Mouse (Mus musculus) midbrain, embryonic 11.5 days (tissue): ENCODE measurements around the gene Als2cl. TPM values are rescaled to one million over a fixed set of nuclear protein-coding genes. Genes with fewer than 3 reads are reported as not detected.

Source experiments
- ATAC-seq: fragments of 200-750 bp; cut with Nextera tagmentation; 2 replicates; pipeline ENCODE4 v1.8.0; 2017; ENCODE audit warnings: moderate TSS enrichment, moderate library complexity; ENCODE audit not compliant: low FRiP score
- DNase-seq: peaks from one replicate; pipeline ENCODE4 v3.0.0; 2015; ENCODE audit warnings: low spot score; ENCODE audit errors: missing footprints
- H3K27ac ChIP-seq: fragments of 300-500 bp; sonication (generic); 2 replicates; pipeline ENCODE4 v1.5.1; 2014; ENCODE audit warnings: low read depth, low read length
- H3K27me3 ChIP-seq: fragments of 300-500 bp; sonication (generic); 2 replicates; pipeline ENCODE4 v1.6.1; 2014; ENCODE audit warnings: mild to moderate bottlenecking, low read length, moderate library complexity, mixed read lengths; ENCODE audit not compliant: control insufficient read depth, insufficient read depth
- H3K36me3 ChIP-seq: fragments of 300-500 bp; sonication (generic); 2 replicates; pipeline ENCODE4 v1.6.1; 2014; ENCODE audit warnings: mild to moderate bottlenecking, low read length, moderate library complexity, mixed read lengths; ENCODE audit not compliant: control insufficient read depth, insufficient read depth
- H3K4me1 ChIP-seq: fragments of 300-500 bp; sonication (generic); 2 replicates; pipeline ENCODE4 v1.6.1; 2014; ENCODE audit warnings: low read length; ENCODE audit not compliant: control insufficient read depth, insufficient read depth
- H3K4me2 ChIP-seq: fragments of 300-500 bp; sonication (generic); 2 replicates; pipeline ENCODE4 v1.6.1; 2014; ENCODE audit warnings: mild to moderate bottlenecking, moderate library complexity
- H3K4me3 ChIP-seq: fragments of 300-500 bp; sonication (generic); 2 replicates; pipeline ENCODE4 v1.5.1; 2014; ENCODE audit warnings: low read depth, low read length
- H3K9ac ChIP-seq: fragments of 300-500 bp; sonication (generic); 2 replicates; pipeline ENCODE4 v1.6.1; 2014; ENCODE audit warnings: low read length
- H3K9me3 ChIP-seq: fragments of 300-500 bp; sonication (generic); 2 replicates; pipeline ENCODE4 v1.6.1; 2016; ENCODE audit warnings: low read length; ENCODE audit not compliant: control insufficient read depth
- WGBS: fragments of 180-500 bp; shearing (Covaris S2); extraction: QIAGEN DNeasy Blood & Tissue Kit; methylation state at CpG from one replicate; pipeline ENCODE4 v1.1.7; 2014; 5-methylcytosine and 5-hydroxymethylcytosine counted together
- microRNA-seq: library from miRNA; unstranded; fragments of <30 nt; microRNA quantifications from one replicate; pipeline ENCODE4, GENCODE M21; 2017
- polyA plus RNA-seq: library from polyadenylated mRNA; unstranded; fragments of >200 nt; fragmentation: Nextera tagmentation; extraction: Ambion mirVana; gene quantifications from 2 replicates; pipeline ENCODE4 v1.2.1, GENCODE M21; 2014

The Als2cl gene
- polyA plus RNA-seq, 1 experiment from 2014 or later = 0.71 TPM

DNA sequence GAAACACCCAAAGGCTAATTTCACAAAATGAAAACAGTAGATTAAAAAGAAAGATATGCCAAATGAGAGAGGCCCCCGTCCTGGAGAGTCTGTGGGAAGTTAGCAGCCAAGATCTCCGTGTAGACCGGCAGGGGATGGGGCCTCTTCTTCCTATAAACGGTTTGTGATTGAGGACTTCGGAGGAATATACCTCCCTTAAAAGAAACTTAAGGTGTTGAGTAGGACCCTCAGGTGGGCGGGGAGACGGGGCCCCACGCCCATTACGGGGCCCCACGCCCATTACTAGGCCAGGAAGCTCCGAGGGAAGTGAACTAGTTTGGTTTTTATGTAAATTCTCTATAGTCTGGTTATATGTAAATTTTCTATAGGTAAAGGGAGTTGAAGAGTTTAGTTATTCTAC is 66.3 kb downstream of the Als2cl start, which contains the start of gene Tdgf1:
Tdgf1 (minus strand) TSS at position 233 of the 400 bp plus-strand sequence.
- H3K27me3 ChIP-seq = peaks cover 24% of the 10 kb centered on the region
- no peak within 1 kb of the TSS for H3K9ac ChIP-seq
- no peak within 1 kb of the TSS for H3K4me3 ChIP-seq
- ATAC-seq = no peak
- H3K4me2 ChIP-seq = peak within 1 kb of the TSS; percentile 20; the same call in 1 of the 2 replicates
- H3K4me1 ChIP-seq = peaks cover 19% of the 10 kb centered on the region
- 7% methylated on average over 11 of the region's 11 CpGs for WGBS
- no peak within 1 kb of the TSS for H3K27ac ChIP-seq
- H3K36me3 ChIP-seq = no peaks in the 10 kb centered on the region
- DNase-seq = peak; percentile 82
- H3K9me3 ChIP-seq = no peaks in the 10 kb centered on the region

- Histone ChIP-seq H3K9ac (no peak overlapping the region), H3K27ac (no peak overlapping the region), H3K4me3 (no peak overlapping the region), H3K4me1 (peaks cover 19% of the 10 kb centered on the region), H3K27me3 (peaks cover 29% of the 10 kb centered on the region), H3K36me3 (no peaks in the 10 kb centered on the region), H3K9me3 (no peaks in the 10 kb centered on the region), H3K4me2 (peak overlapping the region; percentile 20; the same call in 1 of the 2 replicates)
- peak; percentile 17; the same call in 1 of the 2 replicates for ATAC-seq
- peak; percentile 92 for DNase-seq
- WGBS = 3% methylated on average over 20 of the region's 20 CpGs
Observed at GRCm38 (mm10) chr9:110946548-110947044, 66.9 kb downstream of the Als2cl start.

DNA sequence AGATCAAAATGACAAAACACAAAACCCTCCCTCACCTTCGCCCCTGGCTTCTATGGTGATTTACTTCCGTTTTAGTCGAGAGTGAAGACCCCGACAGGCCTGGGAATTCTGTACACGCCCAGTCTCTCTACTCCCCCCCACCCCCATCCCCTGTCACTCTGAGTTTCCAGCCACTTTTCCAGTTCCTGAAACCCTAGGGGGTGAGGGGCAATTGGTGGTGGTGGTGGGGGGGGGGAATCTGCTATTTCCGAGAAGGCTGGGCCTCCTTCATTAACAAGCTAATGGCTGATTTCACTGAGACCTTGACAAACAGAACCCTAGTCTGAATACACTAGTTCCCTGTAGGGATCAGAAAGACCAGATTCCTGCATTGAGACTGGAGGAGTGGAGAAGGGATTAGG is 67.6 kb downstream of the Als2cl start:
- H3K9me3 ChIP-seq = no peaks in the 10 kb centered on the region
- H3K36me3 ChIP-seq = no peaks in the 10 kb centered on the region
- 3% methylated on average over 6 of the region's 6 CpGs for WGBS
- peaks cover 19% of the 10 kb centered on the region for H3K4me1 ChIP-seq
- DNase-seq (no peak), ATAC-seq (peak; percentile 52)
- H3K9ac ChIP-seq = no peak overlapping the region
- H3K4me2 ChIP-seq = peak overlapping the region; percentile 20; the same call in 1 of the 2 replicates
- H3K27me3 ChIP-seq = peaks cover 29% of the 10 kb centered on the region
- no peak overlapping the region for H3K4me3 ChIP-seq
- H3K27ac ChIP-seq = no peak overlapping the region

GRCm38 (mm10) chr9:110947900-110948299 is 68.2 kb downstream of the Als2cl start:
- no peaks in the 10 kb centered on the region for H3K9me3 ChIP-seq
- no peak overlapping the region for H3K4me2 ChIP-seq
- peaks cover 19% of the 10 kb centered on the region for H3K4me1 ChIP-seq
- no peaks in the 10 kb centered on the region for H3K36me3 ChIP-seq
- H3K27me3 ChIP-seq = peaks cover 36% of the 10 kb centered on the region
- no peak overlapping the region for H3K4me3 ChIP-seq
- no peak for ATAC-seq
- peak; percentile 85 for DNase-seq
- no peak overlapping the region for H3K9ac ChIP-seq
- WGBS = 9% methylated on average over 6 of the region's 6 CpGs
- H3K27ac ChIP-seq = no peak overlapping the region

GRCm38 (mm10) chr9:110948813-110949310 is 69.2 kb downstream of the Als2cl start:
- Histone ChIP-seq H3K36me3 (no peaks in the 10 kb centered on the region), H3K9ac (no peak overlapping the region), H3K9me3 (no peaks in the 10 kb centered on the region), H3K4me3 (no peak overlapping the region), H3K4me2 (no peak overlapping the region), H3K27ac (no peak overlapping the region), H3K27me3 (peaks cover 37% of the 10 kb centered on the region), H3K4me1 (peaks cover 19% of the 10 kb centered on the region)
- ATAC-seq = no peak
- peak; percentile 77 for DNase-seq
- WGBS = 62% methylated on average over 8 of the region's 8 CpGs

- Histone ChIP-seq H3K4me2 (no peak overlapping the region), H3K4me1 (peaks cover 27% of the 10 kb centered on the region), H3K9ac (no peak overlapping the region), H3K36me3 (no peaks in the 10 kb centered on the region), H3K9me3 (no peaks in the 10 kb centered on the region), H3K4me3 (no peak overlapping the region), H3K27me3 (peaks cover 27% of the 10 kb centered on the region), H3K27ac (no peak overlapping the region)
- DNase-seq (peak; percentile 76), ATAC-seq (no peak)
- WGBS = 99% methylated on average over 3 of the region's 3 CpGs
Observed at GRCm38 (mm10) chr9:110950109-110950508, 70.4 kb downstream of the Als2cl start.

Small RNAs within 50 kb of the gene (microRNA-seq; reads per million reads assigned to microRNA genes)
- gene Gm24269 = not detected

Other genes with a start within 250 kb of the Als2cl start
- 1.1 and 1.6 TPM in 2 replicates for gene Nbeal2, start 225.7 kb upstream of the Als2cl start, polyA plus RNA-seq
- 135 and 144 TPM in 2 replicates for gene Ccdc12, start 223.4 kb upstream of the Als2cl start, polyA plus RNA-seq
- gene Myl3, start 138.0 kb upstream of the Als2cl start, polyA plus RNA-seq = 0.48 and 0.63 TPM in 2 replicates
- gene Pth1r, start 132.7 kb upstream of the Als2cl start, polyA plus RNA-seq = 17.0 and 20.3 TPM in 2 replicates
- gene Prss42, start 81.7 kb upstream of the Als2cl start, polyA plus RNA-seq = not detected in 2 replicates
- gene Prss44, start 65.9 kb upstream of the Als2cl start, polyA plus RNA-seq = not detected in 2 replicates
- not detected in 2 replicates for gene Prss43, start 53.2 kb upstream of the Als2cl start, polyA plus RNA-seq
- gene Prss45, start 45.3 kb upstream of the Als2cl start, polyA plus RNA-seq = 0.14 TPM in 1 of 2 replicates, not detected in the other
- 0.11 TPM in 1 of 2 replicates, not detected in the other for gene Prss46, start 35.4 kb upstream of the Als2cl start, polyA plus RNA-seq
- 0.37 TPM in 1 of 2 replicates, not detected in the other for gene Prss50, start 21.9 kb upstream of the Als2cl start, polyA plus RNA-seq
- 0.18 and 0.22 TPM in 2 replicates for gene Tmie, start 243 bp downstream of the Als2cl start, polyA plus RNA-seq
- gene Fam240a, start 37.0 kb downstream of the Als2cl start, polyA plus RNA-seq = not detected in 2 replicates
- gene Tdgf1, start 66.3 kb downstream of the Als2cl start, polyA plus RNA-seq = not detected in 2 replicates
- gene Lrrc2, start 71.7 kb downstream of the Als2cl start, polyA plus RNA-seq = 0.04 TPM in 1 of 2 replicates, not detected in the other
- 0.11 TPM in 2 replicates for gene Rtp3, start 110.7 kb downstream of the Als2cl start, polyA plus RNA-seq
- 0.27 and 0.44 TPM in 2 replicates for gene Ltf, start 139.4 kb downstream of the Als2cl start, polyA plus RNA-seq
- 1.9 and 2.1 TPM in 2 replicates for gene Ccrl2, start 177.6 kb downstream of the Als2cl start, polyA plus RNA-seq
- 46.3 and 49.9 TPM in 2 replicates for gene Lrrfip2, start 237.7 kb downstream of the Als2cl start, polyA plus RNA-seq